Mouse (Mus musculus) cerebellum, adult 2 months (tissue): ENCODE data around the gene Cd200r2.

Experiments
- CTCF ChIP-seq: fragments of 200-500 bp; IDR thresholded peaks from 2 replicates; pipeline ENCODE4 v1.5.1; 2011; ENCODE audit warnings: low read depth, mild to moderate bottlenecking, control low read depth, low read length, moderate library complexity, borderline replicate concordance; ENCODE audit not compliant: insufficient read depth
- POLR2A ChIP-seq: fragments of 200-500 bp; IDR thresholded peaks from 2 replicates; pipeline ENCODE4 v1.6.1; 2011; ENCODE audit warnings: low read length, control low read depth, borderline replicate concordance; ENCODE audit not compliant: insufficient read depth

DNA sequence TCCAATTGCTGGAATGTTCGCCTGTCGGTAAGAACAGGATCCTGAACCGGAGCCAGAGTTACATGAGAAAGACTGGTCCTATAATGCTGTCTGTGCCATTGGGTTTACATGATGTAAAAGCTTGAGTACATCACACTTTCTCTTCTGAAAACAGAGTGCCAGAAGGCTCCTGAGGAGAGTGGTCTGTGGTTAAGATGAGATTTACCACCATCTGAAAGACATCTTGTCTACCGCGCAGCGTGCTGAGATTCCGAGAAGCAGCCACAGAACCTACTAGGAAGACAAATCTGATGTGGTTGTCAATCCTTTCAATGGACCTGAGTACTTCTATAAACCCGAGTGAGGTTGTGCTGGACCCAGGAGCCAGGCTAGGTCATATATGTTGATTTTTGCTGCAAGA lies 98.5 kb downstream of the Cd200r2 start:
- TF ChIP-seq POLR2A (no peak), CTCF (no peak)
